Mouse (Mus musculus) stomach, postnatal 0 days (tissue): ENCODE data around the gene Washc4. TPM values are rescaled to one million over a fixed set of nuclear protein-coding genes. Genes with fewer than 3 reads are reported as not detected.

Experiments
- ATAC-seq: fragments of 200-750 bp; cut with Nextera tagmentation; 2 replicates; pipeline ENCODE4 v1.8.0; 2017; ENCODE audit not compliant: low FRiP score, low TSS enrichment
- DNase-seq: peaks from one replicate; pipeline ENCODE4 v3.0.0-alpha.2; 2016; ENCODE audit warnings: low spot score
- H3K27ac ChIP-seq: fragments of 300-500 bp; sonication (generic); replicated peaks from 2 replicates; pipeline ENCODE4 v1.5.1; 2014; ENCODE audit warnings: mild to moderate bottlenecking, control low read depth
- H3K27me3 ChIP-seq: fragments of 300-500 bp; sonication (generic); 2 replicates; pipeline ENCODE4 v1.6.1; 2014; ENCODE audit warnings: low read length; ENCODE audit not compliant: control insufficient read depth, insufficient read depth
- H3K36me3 ChIP-seq: fragments of 300-500 bp; sonication (generic); 2 replicates; pipeline ENCODE4 v1.6.1; 2014; ENCODE audit warnings: low read length, mixed read lengths; ENCODE audit not compliant: control insufficient read depth, insufficient read depth
- H3K4me1 ChIP-seq: fragments of 300-500 bp; sonication (generic); replicated peaks from 2 replicates; pipeline ENCODE4 v1.6.1; 2014; ENCODE audit warnings: antibody characterized with exemption; ENCODE audit not compliant: control insufficient read depth, insufficient read depth
- H3K4me2 ChIP-seq: fragments of 300-500 bp; sonication (generic); replicated peaks from 2 replicates; pipeline ENCODE4 v1.6.1; 2014; ENCODE audit warnings: low read depth, mild to moderate bottlenecking, control low read depth, moderate library complexity
- H3K4me3 ChIP-seq: fragments of 300-500 bp; sonication (generic); 2 replicates; pipeline ENCODE4 v1.5.1; 2014; ENCODE audit warnings: low read depth, low read length, control low read depth
- H3K9ac ChIP-seq: fragments of 300-500 bp; sonication (generic); 2 replicates; pipeline ENCODE4 v1.6.1; 2014; ENCODE audit warnings: mild to moderate bottlenecking, low read length, control low read depth, mixed read lengths
- H3K9me3 ChIP-seq: fragments of 300-500 bp; sonication (generic); 2 replicates; pipeline ENCODE4 v1.6.1; 2016; ENCODE audit warnings: low read length; ENCODE audit not compliant: control insufficient read depth
- CTCF ChIP-seq: IDR thresholded peaks from 2 replicates; pipeline ENCODE4 v1.5.1; 2016; ENCODE audit warnings: antibody characterized with exemption, low read depth, mild to moderate bottlenecking, moderate library complexity
- EP300 ChIP-seq: optimal IDR thresholded peaks from 2 replicates; pipeline ENCODE3; 2016; ENCODE audit warnings: antibody characterized with exemption
- WGBS: fragments of 180-500 bp; shearing (Covaris S2); extraction: QIAGEN DNeasy Blood & Tissue Kit; methylation state at CpG from one replicate; pipeline ENCODE4 v1.1.7; 2014; 5-methylcytosine and 5-hydroxymethylcytosine counted together
- polyA plus RNA-seq: library from polyadenylated mRNA; unstranded; fragments of >200 nt; fragmentation: Nextera tagmentation; extraction: Ambion mirVana; gene quantifications from 2 replicates; pipeline ENCODE4 v1.2.1, GENCODE M21; 2015

Gene Washc4
- polyA plus RNA-seq, 1 experiment from 2014 or later, result 18.7 TPM

GRCm38 (mm10) chr10:83628241-83628640 is 84.7 kb downstream of the Washc4 start:
- Histone ChIP-seq H3K27ac (no peak overlapping the region), H3K4me1 (no peaks in the 10 kb centered on the region), H3K27me3 (no peaks in the 10 kb centered on the region), H3K36me3 (peaks cover 7% of the 10 kb centered on the region; the same call in 1 of the 2 replicates), H3K4me3 (no peak overlapping the region), H3K9ac (no peak overlapping the region), H3K9me3 (no peaks in the 10 kb centered on the region), H3K4me2 (no peak overlapping the region)
- no peak for TF ChIP-seq EP300
- TF ChIP-seq CTCF, result no peak
- DNase-seq (no peak), ATAC-seq (no peak)
- 76% methylated on average over 4 of the region's 4 CpGs for WGBS

GRCm38 (mm10) chr10:83629190-83629781 is 85.7 kb downstream of the Washc4 start:
- TF ChIP-seq CTCF (no peak), EP300 (no peak)
- H3K27me3 ChIP-seq, result no peaks in the 10 kb centered on the region
- no peaks in the 10 kb centered on the region for H3K4me1 ChIP-seq
- ATAC-seq (0 out of 2 replicates have a peak, but pooled peaks have one; percentile 19), DNase-seq (peak; percentile 40)
- H3K9ac ChIP-seq, result no peak overlapping the region
- H3K36me3 ChIP-seq, result peaks cover 7% of the 10 kb centered on the region; the same call in 1 of the 2 replicates
- H3K4me2 ChIP-seq, result no peak overlapping the region
- no peak overlapping the region for H3K4me3 ChIP-seq
- no peaks in the 10 kb centered on the region for H3K9me3 ChIP-seq
- H3K27ac ChIP-seq, result peak overlapping the region; percentile 35; the same call in 1 of the 2 replicates
- 66% methylated on average over 12 of the region's 12 CpGs for WGBS

GRCm38 (mm10) chr10:83629878-83630277 is 86.3 kb downstream of the Washc4 start:
- peak; percentile 55; the same call in 1 of the 2 replicates for ATAC-seq
- H3K4me1 ChIP-seq, result no peaks in the 10 kb centered on the region
- H3K9me3 ChIP-seq, result no peaks in the 10 kb centered on the region
- no peak overlapping the region for H3K4me3 ChIP-seq
- DNase-seq, result no peak
- no peaks in the 10 kb centered on the region for H3K27me3 ChIP-seq
- no peak for TF ChIP-seq EP300
- TF ChIP-seq CTCF, result no peak
- peaks cover 7% of the 10 kb centered on the region; the same call in 1 of the 2 replicates for H3K36me3 ChIP-seq
- H3K9ac ChIP-seq, result no peak overlapping the region
- no peak overlapping the region for H3K4me2 ChIP-seq
- WGBS, result 78% methylated on average over 5 of the region's 5 CpGs
- peak overlapping the region; percentile 35; the same call in 1 of the 2 replicates for H3K27ac ChIP-seq

GRCm38 (mm10) chr10:83630899-83631298 is 87.3 kb downstream of the Washc4 start:
- no peak for ATAC-seq
- Histone ChIP-seq H3K9me3 (no peaks in the 10 kb centered on the region), H3K27ac (no peak overlapping the region), H3K4me2 (no peak overlapping the region), H3K4me3 (no peak overlapping the region), H3K9ac (no peak overlapping the region), H3K4me1 (no peaks in the 10 kb centered on the region), H3K27me3 (no peaks in the 10 kb centered on the region), H3K36me3 (peaks cover 7% of the 10 kb centered on the region; the same call in 1 of the 2 replicates)
- WGBS, result 42% methylated on average over 3 of the region's 3 CpGs
- TF ChIP-seq CTCF (no peak), EP300 (no peak)
- DNase-seq, result no peak

GRCm38 (mm10) chr10:83631775-83632174 is 88.2 kb downstream of the Washc4 start:
- no peak overlapping the region for H3K9ac ChIP-seq
- H3K4me2 ChIP-seq, result no peak overlapping the region
- peaks cover 7% of the 10 kb centered on the region; the same call in 1 of the 2 replicates for H3K36me3 ChIP-seq
- H3K4me1 ChIP-seq, result no peaks in the 10 kb centered on the region
- DNase-seq (no peak), ATAC-seq (no peak)
- no peaks in the 10 kb centered on the region for H3K27me3 ChIP-seq
- no peaks in the 10 kb centered on the region for H3K9me3 ChIP-seq
- TF ChIP-seq EP300 (no peak), CTCF (no peak)
- WGBS, result 87% methylated on average over 10 of the region's 10 CpGs
- H3K27ac ChIP-seq, result no peak overlapping the region
- H3K4me3 ChIP-seq, result no peak overlapping the region

- no peak overlapping the region for H3K9ac ChIP-seq
- no peak for DNase-seq
- no peaks in the 10 kb centered on the region for H3K27me3 ChIP-seq
- no peak overlapping the region for H3K4me2 ChIP-seq
- H3K4me1 ChIP-seq, result no peaks in the 10 kb centered on the region
- no peak for ATAC-seq
- H3K27ac ChIP-seq, result no peak overlapping the region
- TF ChIP-seq EP300 (no peak), CTCF (no peak)
- H3K9me3 ChIP-seq, result no peaks in the 10 kb centered on the region
- no peak overlapping the region for H3K4me3 ChIP-seq
- H3K36me3 ChIP-seq, result peaks cover 3% of the 10 kb centered on the region; the same call in 1 of the 2 replicates
- WGBS, result 79% methylated on average over 7 of the region's 7 CpGs
These were observed 89.3 kb downstream of the Washc4 start for GRCm38 (mm10) chr10:83632806-83633374.
